Mouse (Mus musculus): ENCODE results near the gene Ociad2. TPM values are rescaled to one million over a fixed set of nuclear protein-coding genes. Genes with fewer than 3 reads are reported as not detected.

The Ociad2 gene
- polyA plus RNA-seq, 1 experiment from 2014 or later, result 22.5 TPM

DNA sequence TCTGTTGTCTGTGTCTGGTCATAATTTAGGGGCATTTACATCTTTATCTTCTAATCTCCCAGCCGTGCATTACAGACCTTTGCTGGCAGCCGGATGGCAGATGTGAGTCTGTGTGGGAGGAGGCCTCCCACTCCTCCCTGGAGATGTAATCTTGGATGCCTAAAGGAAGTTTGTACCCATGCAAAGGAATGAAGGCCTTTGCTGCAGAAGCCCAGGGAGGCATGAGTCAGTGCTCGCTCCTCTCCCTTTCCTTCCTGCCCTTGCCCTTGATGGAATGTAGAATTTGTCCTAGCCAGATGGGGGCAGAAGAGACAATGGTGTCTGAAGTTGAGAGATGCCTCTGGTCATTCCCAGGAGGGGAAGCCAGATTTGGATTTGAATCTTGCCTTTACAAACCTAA lies 32.4 kb upstream of the Ociad2 start:
- Histone ChIP-seq H3K36me3 (ENCODE audit: control insufficient read depth, insufficient read depth, low read length) (no peaks in the 10 kb centered on the region), H3K4me3 (ENCODE audit: low read depth, low read length) (no peak overlapping the region), H3K9ac (replicated peaks; ENCODE audit: low read depth, low read length) (no peak overlapping the region), H3K27me3 (ENCODE audit: control insufficient read depth, insufficient read depth, low read length) (no peaks in the 10 kb centered on the region), H3K27ac (ENCODE audit: low read depth, low read length) (no peak overlapping the region), H3K4me1 (ENCODE audit: control insufficient read depth, insufficient read depth, low read length) (no peaks in the 10 kb centered on the region), H3K9me3 (ENCODE audit: control insufficient read depth, low read length) (no peaks in the 10 kb centered on the region), H3K4me2 (ENCODE audit: low read depth, low read length) (no peak overlapping the region)
- ATAC-seq (ENCODE audit: low read depth), result no peak
- 52% methylated on average over 3 of the region's 3 CpGs for WGBS

DNA sequence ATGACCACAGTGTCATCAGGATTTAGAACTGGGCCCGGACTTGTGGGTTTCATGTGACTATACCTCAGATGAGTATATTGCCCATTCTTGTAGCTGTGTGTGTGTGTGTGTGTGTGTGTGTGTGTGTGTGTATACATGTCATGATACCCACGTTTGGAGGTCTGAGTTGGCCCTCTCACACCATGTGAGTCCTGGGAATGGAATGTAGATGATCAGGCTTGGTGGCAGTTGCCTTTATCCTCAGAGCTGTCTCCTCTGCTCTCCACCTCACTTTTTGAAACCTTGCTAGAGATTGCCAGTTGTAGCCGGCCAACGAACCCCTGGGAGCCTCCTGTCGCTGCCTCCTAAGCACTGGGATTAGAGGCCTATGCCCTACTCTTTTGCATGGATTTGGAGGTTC lies 31.8 kb upstream of the Ociad2 start:
- ATAC-seq (ENCODE audit: low read depth), result no peak
- Histone ChIP-seq H3K4me3 (ENCODE audit: low read depth, low read length) (no peak overlapping the region), H3K4me1 (ENCODE audit: control insufficient read depth, insufficient read depth, low read length) (no peaks in the 10 kb centered on the region), H3K36me3 (ENCODE audit: control insufficient read depth, insufficient read depth, low read length) (no peaks in the 10 kb centered on the region), H3K27ac (ENCODE audit: low read depth, low read length) (no peak overlapping the region), H3K9me3 (ENCODE audit: control insufficient read depth, low read length) (no peaks in the 10 kb centered on the region), H3K9ac (replicated peaks; ENCODE audit: low read depth, low read length) (no peak overlapping the region), H3K4me2 (ENCODE audit: low read depth, low read length) (no peak overlapping the region), H3K27me3 (ENCODE audit: control insufficient read depth, insufficient read depth, low read length) (no peaks in the 10 kb centered on the region)
- WGBS, result 77% methylated on average over 5 of the region's 5 CpGs

DNA sequence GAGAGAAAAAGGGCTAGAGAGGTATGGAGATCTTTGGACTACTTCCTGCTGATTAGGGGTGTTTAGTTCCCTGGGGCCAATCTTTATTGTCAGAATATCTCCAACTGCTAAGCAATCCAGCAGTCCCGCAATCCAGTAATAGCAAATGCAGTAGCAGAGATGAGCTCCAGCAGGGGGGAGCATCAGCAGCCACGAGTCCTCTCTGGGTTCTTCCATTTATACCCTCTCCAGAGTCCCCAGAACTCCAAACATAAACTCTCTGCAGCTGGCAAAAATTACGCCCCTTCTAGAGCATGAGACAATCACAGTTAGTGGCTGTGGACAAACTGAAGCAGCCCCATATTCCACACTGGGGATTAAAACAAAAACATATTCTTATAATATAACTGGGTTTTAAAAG lies 28.9 kb upstream of the Ociad2 start:
- H3K27me3 ChIP-seq (ENCODE audit: control insufficient read depth, insufficient read depth, low read length), result no peaks in the 10 kb centered on the region
- H3K9ac ChIP-seq (replicated peaks; ENCODE audit: low read depth, low read length), result no peak overlapping the region
- no peaks in the 10 kb centered on the region for H3K4me1 ChIP-seq (ENCODE audit: control insufficient read depth, insufficient read depth, low read length)
- ATAC-seq (ENCODE audit: low read depth), result no peak
- H3K4me3 ChIP-seq (ENCODE audit: low read depth, low read length), result no peak overlapping the region
- no peak overlapping the region for H3K27ac ChIP-seq (ENCODE audit: low read depth, low read length)
- no peaks in the 10 kb centered on the region for H3K36me3 ChIP-seq (ENCODE audit: control insufficient read depth, insufficient read depth, low read length)
- H3K9me3 ChIP-seq (ENCODE audit: control insufficient read depth, low read length), result no peaks in the 10 kb centered on the region
- H3K4me2 ChIP-seq (ENCODE audit: low read depth, low read length), result no peak overlapping the region
- 37% methylated on average over 3 of the region's 3 CpGs for WGBS

DNA sequence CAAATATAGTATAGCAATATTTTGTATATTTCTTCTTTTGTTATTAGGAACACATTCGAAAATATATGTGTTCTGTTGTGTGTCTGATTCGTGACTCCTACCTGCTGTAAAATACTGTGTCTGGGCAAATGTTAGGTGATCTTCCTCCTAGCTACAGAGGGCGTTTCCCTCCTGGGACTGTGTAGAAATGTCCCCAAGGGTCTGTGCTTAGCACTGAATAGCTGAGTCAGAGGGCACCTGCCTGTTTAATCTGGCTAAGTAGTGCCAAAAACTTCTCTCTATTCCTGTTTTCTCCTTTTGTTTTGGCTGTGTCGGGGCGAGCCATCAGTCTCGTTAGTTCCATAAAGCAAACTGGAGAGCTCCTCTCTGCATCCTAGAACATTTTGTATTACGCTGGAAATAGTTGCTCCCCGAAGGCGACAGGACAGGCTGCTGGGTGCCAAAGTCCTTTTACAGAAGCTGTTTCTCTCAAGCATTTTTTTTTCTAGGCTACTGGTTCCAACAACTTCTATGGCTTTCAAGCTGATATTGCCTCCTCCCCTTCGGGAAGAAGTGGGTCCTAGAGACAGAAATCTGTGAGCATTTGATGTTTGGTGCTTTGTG lies 28.1 kb upstream of the Ociad2 start:
- 81% methylated on average over 10 of the region's 10 CpGs for WGBS
- Histone ChIP-seq H3K9ac (replicated peaks; ENCODE audit: low read depth, low read length) (no peak overlapping the region), H3K27me3 (ENCODE audit: control insufficient read depth, insufficient read depth, low read length) (no peaks in the 10 kb centered on the region), H3K9me3 (ENCODE audit: control insufficient read depth, low read length) (no peaks in the 10 kb centered on the region), H3K4me2 (ENCODE audit: low read depth, low read length) (no peak overlapping the region), H3K4me3 (ENCODE audit: low read depth, low read length) (no peak overlapping the region), H3K36me3 (ENCODE audit: control insufficient read depth, insufficient read depth, low read length) (no peaks in the 10 kb centered on the region), H3K27ac (ENCODE audit: low read depth, low read length) (no peak overlapping the region), H3K4me1 (ENCODE audit: control insufficient read depth, insufficient read depth, low read length) (no peaks in the 10 kb centered on the region)
- no peak for ATAC-seq (ENCODE audit: low read depth)

DNA sequence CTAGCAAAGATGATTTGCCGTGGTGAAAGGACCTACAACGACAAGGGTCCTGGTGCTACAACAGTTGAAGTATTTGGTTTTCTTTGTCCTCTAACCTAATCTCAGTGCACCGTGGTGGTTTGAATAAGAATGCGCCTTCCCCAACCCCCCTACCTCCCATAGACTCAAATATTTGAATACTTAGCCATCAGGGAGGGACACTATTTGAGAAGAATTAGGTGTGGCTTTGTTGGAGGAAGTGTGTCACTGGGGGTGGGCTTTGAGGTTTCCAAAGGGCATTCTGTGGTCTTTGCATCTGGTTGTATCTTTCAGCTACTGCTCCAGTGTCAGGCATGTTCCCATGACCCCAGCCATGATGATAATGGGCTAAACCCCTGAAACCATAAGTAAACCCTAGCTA lies 27.1 kb upstream of the Ociad2 start:
- H3K9me3 ChIP-seq (ENCODE audit: control insufficient read depth, low read length), result no peaks in the 10 kb centered on the region
- H3K4me2 ChIP-seq (ENCODE audit: low read depth, low read length), result no peak overlapping the region
- no peak for ATAC-seq (ENCODE audit: low read depth)
- no peak overlapping the region for H3K27ac ChIP-seq (ENCODE audit: low read depth, low read length)
- no peak overlapping the region for H3K4me3 ChIP-seq (ENCODE audit: low read depth, low read length)
- H3K36me3 ChIP-seq (ENCODE audit: control insufficient read depth, insufficient read depth, low read length), result no peaks in the 10 kb centered on the region
- WGBS, result 85% methylated on average over 4 of the region's 4 CpGs
- no peak overlapping the region for H3K9ac ChIP-seq (replicated peaks; ENCODE audit: low read depth, low read length)
- no peaks in the 10 kb centered on the region for H3K4me1 ChIP-seq (ENCODE audit: control insufficient read depth, insufficient read depth, low read length)
- no peaks in the 10 kb centered on the region for H3K27me3 ChIP-seq (ENCODE audit: control insufficient read depth, insufficient read depth, low read length)

DNA sequence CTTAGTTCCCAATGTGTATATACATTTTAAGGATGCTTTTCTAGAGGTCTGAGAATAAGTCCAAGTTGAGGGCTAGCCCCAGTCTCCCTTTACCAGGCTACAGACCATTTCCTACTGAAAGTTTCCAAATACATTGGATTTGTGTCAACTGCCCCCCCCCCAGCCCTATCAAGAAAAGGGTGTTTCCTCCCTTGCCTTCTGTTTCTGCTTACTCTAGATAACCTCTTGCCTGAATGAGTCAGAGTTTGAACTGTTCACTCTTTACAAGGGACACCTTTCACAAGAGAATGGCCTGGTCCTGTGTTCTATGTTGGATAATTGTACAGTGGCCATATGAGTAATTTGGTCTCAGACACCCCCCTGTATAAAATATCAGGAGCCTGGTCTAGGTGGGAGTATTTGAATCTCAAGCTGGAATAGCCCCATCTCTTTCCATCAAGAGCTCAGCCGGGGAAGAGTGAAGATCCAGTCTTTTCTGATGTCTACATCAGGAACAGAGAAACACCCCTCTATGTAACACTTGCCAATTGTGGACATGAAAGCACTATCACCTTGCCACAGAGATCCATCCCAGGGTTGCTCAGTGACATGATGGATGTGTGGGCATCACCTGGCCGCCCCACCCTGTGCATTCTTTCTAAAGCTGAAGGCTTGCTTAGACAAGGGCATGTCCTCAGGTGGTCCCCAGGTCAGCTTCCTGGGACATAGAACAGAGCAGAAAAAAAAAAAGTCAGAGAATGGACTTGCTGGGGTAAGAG lies 23.5 kb upstream of the Ociad2 start:
- no peak overlapping the region for H3K4me2 ChIP-seq (ENCODE audit: low read depth, low read length)
- no peak overlapping the region for H3K4me3 ChIP-seq (ENCODE audit: low read depth, low read length)
- H3K9me3 ChIP-seq (ENCODE audit: control insufficient read depth, low read length), result no peaks in the 10 kb centered on the region
- H3K27me3 ChIP-seq (ENCODE audit: control insufficient read depth, insufficient read depth, low read length), result no peaks in the 10 kb centered on the region
- H3K36me3 ChIP-seq (ENCODE audit: control insufficient read depth, insufficient read depth, low read length), result no peaks in the 10 kb centered on the region
- WGBS, result 91% methylated on average over 2 of the region's 2 CpGs
- no peak overlapping the region for H3K9ac ChIP-seq (replicated peaks; ENCODE audit: low read depth, low read length)
- ATAC-seq (ENCODE audit: low read depth), result no peak
- no peaks in the 10 kb centered on the region for H3K4me1 ChIP-seq (ENCODE audit: control insufficient read depth, insufficient read depth, low read length)
- H3K27ac ChIP-seq (ENCODE audit: low read depth, low read length), result no peak overlapping the region

DNA sequence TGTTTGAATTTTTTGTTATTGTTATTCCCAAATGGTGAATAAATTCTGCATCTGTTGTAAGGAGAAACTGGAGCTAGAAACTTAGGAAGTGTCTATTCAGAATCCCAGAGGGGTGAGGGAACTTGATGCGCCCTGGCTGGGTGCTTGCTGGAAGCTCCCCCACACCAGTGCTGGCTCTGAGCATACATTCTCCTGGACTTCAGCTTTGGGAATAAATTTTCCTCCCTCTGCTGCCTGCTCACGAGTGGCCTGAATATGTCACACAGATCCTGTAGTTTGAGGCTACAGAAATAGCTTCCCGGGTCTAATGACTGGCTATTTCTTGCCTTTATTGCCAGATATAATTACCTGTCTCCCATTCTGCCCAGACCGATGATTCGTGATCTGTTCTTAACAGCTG lies 22.0 kb upstream of the Ociad2 start:
- no peak overlapping the region for H3K27ac ChIP-seq (ENCODE audit: low read depth, low read length)
- no peak for ATAC-seq (ENCODE audit: low read depth)
- WGBS, result 70% methylated on average over 5 of the region's 5 CpGs

DNA sequence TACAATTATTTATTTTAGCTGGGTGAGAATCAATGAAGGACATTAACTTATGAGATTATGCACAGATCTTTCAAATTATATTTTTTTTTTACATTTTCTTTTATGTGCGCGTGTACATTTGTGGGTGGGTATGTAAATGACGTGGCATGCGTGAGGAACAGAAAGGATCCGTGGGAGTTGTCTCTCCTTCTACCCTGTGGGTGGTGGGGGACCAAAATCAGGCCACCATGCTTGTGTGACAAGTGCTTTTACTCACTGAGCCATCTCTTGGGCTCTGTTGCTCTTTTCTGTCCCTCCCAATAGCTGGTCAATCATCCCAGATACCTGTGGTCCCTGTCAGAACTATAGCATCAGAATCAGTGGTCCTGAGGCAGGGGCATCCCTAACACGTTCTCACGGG lies 21.5 kb upstream of the Ociad2 start:
- H3K4me1 ChIP-seq (ENCODE audit: control insufficient read depth, insufficient read depth, low read length), result no peaks in the 10 kb centered on the region
- H3K4me2 ChIP-seq (ENCODE audit: low read depth, low read length), result no peak overlapping the region
- H3K27ac ChIP-seq (ENCODE audit: low read depth, low read length), result no peak overlapping the region
- no peaks in the 10 kb centered on the region for H3K9me3 ChIP-seq (ENCODE audit: control insufficient read depth, low read length)
- no peaks in the 10 kb centered on the region for H3K27me3 ChIP-seq (ENCODE audit: control insufficient read depth, insufficient read depth, low read length)
- H3K36me3 ChIP-seq (ENCODE audit: control insufficient read depth, insufficient read depth, low read length), result no peaks in the 10 kb centered on the region
- ATAC-seq (ENCODE audit: low read depth), result no peak
- no peak overlapping the region for H3K4me3 ChIP-seq (ENCODE audit: low read depth, low read length)
- WGBS, result 88% methylated on average over 7 of the region's 7 CpGs
- no peak overlapping the region for H3K9ac ChIP-seq (replicated peaks; ENCODE audit: low read depth, low read length)

More for the DNA sequence above, 22.0 kb upstream of the Ociad2 start:
- Histone ChIP-seq H3K27me3 (ENCODE audit: control insufficient read depth, insufficient read depth, low read length) (no peaks in the 10 kb centered on the region), H3K4me2 (ENCODE audit: low read depth, low read length) (no peak overlapping the region), H3K9ac (replicated peaks; ENCODE audit: low read depth, low read length) (no peak overlapping the region), H3K4me3 (ENCODE audit: low read depth, low read length) (no peak overlapping the region), H3K4me1 (ENCODE audit: control insufficient read depth, insufficient read depth, low read length) (no peaks in the 10 kb centered on the region), H3K36me3 (ENCODE audit: control insufficient read depth, insufficient read depth, low read length) (no peaks in the 10 kb centered on the region), H3K9me3 (ENCODE audit: control insufficient read depth, low read length) (no peaks in the 10 kb centered on the region)

DNA sequence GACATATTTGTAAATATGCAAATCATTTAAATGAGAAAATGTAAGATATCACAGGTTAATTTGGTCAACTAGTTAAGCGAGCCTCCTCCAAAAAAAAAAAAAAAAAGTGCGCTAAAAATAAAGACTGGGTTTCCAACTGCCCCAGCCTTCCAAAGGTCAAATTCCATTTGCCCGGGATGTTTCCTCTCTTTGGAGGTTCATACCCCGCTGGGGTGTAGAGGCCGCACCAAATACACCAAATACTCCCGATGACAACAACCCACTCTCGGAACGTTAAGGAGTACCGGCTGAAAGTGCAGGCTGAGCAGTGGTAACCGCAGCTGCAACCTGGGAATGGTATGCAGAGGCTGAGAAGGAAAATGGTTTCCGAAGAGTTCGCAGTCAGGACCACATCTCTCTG lies 19.4 kb upstream of the Ociad2 start:
- no peak for ATAC-seq (ENCODE audit: low read depth)
- peak overlapping the region; percentile 20; the same call in 1 of the 2 replicates for H3K4me2 ChIP-seq (ENCODE audit: low read depth, low read length)
- no peaks in the 10 kb centered on the region for H3K9me3 ChIP-seq (ENCODE audit: control insufficient read depth, low read length)
- H3K4me1 ChIP-seq (ENCODE audit: control insufficient read depth, insufficient read depth, low read length), result no peaks in the 10 kb centered on the region
- 36% methylated on average over 12 of the region's 12 CpGs for WGBS
- H3K27me3 ChIP-seq (ENCODE audit: control insufficient read depth, insufficient read depth, low read length), result no peaks in the 10 kb centered on the region
- no peak overlapping the region for H3K27ac ChIP-seq (ENCODE audit: low read depth, low read length)
- no peak overlapping the region for H3K9ac ChIP-seq (replicated peaks; ENCODE audit: low read depth, low read length)
- H3K4me3 ChIP-seq (ENCODE audit: low read depth, low read length), result no peak overlapping the region
- H3K36me3 ChIP-seq (ENCODE audit: control insufficient read depth, insufficient read depth, low read length), result no peaks in the 10 kb centered on the region

All from neural tube, embryonic 14.5 days (tissue).